Mouse (Mus musculus) layer of hippocampus, postnatal 14 days (tissue): ENCODE data around the gene Igbp1. TPM values are rescaled to one million over a fixed set of nuclear protein-coding genes. Genes with fewer than 3 reads are reported as not detected.

Experiments
- DNase-seq, 2 experiments: peaks; one replicate each; pipeline ENCODE4 v3.0.0; 2021 to 2022; ENCODE audit warnings: low spot score in 2 of 2, mixed read lengths in 1 of 2
- long read RNA-seq, 2 experiments: library from polyadenylated mRNA; stranded (forward); transcript quantifications; one replicate each; pipeline ENCODE4 v2.0.0; 2021
- total RNA-seq, 2 experiments: library from RNA; stranded (reverse); gene quantifications; 2 replicates each; pipeline ENCODE4 v1.2.3; 2021

Gene Igbp1
- total RNA-seq: 10 to 100 TPM; 34.5 to 36.8 TPM
- long read RNA-seq, experiment 1, transcript Igbp1-201 (6 exons, 1,518 nt): major isoform, 14 of 22 reads
- long read RNA-seq, experiment 1, partial matches to known transcripts: 0 of 22 reads
- long read RNA-seq, experiment 1, other reads (novel, unspliced or antisense): 8 of 22 reads
- long read RNA-seq, experiment 2, full-length matches to known transcripts: 14 of 25 reads
- long read RNA-seq, experiment 2, partial matches to known transcripts: 9 of 25 reads
- long read RNA-seq, experiment 2, other reads (novel, unspliced or antisense): 2 of 25 reads

DNA sequence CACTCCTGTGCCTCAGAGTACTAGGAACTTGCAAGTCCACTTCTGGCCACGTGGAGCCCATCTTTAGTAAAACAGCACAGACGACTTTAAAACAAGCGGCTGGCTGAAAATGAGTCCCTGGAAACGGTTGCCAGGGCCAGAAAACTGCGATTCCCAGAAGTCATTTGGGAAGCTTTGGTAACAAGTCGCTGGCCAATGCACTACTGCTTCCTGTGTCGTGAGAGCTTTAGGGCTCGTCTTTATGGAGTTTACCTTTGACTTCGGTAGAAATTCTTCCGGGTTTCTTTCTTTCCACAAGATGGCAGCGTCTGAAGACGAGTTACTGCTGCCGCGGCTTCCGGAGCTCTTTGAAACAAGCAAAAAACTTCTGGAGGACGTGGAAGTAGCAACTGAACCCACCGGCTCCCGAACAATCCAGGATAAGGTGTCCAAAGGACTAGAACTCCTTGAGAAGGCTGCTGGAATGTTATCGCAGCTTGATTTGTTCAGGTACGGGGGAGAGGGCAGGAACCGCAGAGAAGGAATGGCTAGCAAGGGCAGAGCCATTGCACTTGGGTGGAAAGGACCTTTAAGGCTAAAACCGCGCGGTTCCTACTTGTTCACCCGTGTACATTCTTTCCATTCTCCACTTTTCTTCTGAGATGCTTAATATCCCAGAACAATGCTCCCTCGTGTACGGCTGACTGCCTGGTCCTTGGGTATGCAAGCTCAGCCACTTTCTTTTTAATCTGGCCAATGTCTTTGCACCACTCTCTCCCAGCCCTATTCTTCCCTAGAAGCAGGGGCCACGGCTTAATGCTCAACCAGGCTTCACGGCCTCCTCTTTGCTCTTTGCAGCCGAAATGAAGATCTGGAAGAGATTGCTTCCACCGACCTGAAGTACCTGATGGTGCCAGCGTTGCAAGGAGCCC is at the start of gene Igbp1:
TSS of gene Igbp1 (plus strand) at position 224 of the 911 bp plus-strand sequence.
- DNase-seq: peak; percentile 58 to 89

DNA sequence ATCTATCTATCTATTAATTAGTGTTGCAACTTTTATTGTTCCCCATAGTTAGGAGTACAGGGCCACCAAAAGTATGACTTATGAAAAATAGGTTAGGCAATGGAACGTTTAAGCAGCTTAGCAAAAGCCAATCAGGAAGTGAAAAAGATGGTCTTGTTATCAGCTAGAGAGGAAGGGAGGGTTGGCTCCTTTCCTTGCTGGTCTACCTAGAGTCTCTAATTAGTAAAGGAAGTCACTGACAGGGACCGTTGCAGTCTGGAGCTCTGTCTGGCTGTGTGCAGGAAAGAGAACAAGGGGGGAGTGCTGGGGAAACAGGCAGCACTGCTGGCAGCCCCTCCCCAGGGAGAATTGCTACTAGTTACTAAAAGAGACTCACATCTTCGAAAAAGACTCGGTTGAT is 26.0 kb upstream of the Igbp1 start:
- DNase-seq: no peak

DNA sequence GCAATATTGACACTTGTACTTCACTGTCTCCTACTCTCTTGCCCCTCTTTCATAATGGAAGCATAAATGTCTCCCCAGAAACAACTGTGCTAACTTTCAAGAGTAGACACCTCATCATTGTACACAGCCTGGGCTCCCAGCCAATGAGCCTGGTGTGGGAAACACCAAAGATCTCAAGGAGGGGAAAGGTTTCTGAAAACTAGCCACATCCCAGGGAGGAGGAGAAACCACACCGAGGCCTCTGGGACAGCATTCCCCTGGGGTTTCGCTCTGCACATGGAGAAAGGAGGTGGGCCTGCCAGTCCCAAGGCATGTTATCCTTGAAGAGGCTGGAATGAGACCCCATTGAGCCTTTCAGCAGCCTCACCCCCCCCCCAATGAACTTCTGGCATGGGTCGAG is 24.0 kb upstream of the Igbp1 start:
- DNase-seq: no peak

GRCm38 (mm10) chrX:100471491-100471890 is 22.6 kb upstream of the Igbp1 start:
- no peak for DNase-seq

- DNase-seq: no peak
These were observed 18.4 kb upstream of the Igbp1 start for GRCm38 (mm10) chrX:100475569-100476223.

GRCm38 (mm10) chrX:100480317-100480716 is 13.8 kb upstream of the Igbp1 start:
- peak; percentile 14 to 58 for DNase-seq

- no peak for DNase-seq
These were observed 507 bp upstream of the Igbp1 start for GRCm38 (mm10) chrX:100493500-100494067.

- DNase-seq: no peak
These were observed 10.2 kb downstream of the Igbp1 start for GRCm38 (mm10) chrX:100504175-100504851.

GRCm38 (mm10) chrX:100508164-100508563 is 14.1 kb downstream of the Igbp1 start:
- DNase-seq: no peak

GRCm38 (mm10) chrX:100509921-100510320 is 15.8 kb downstream of the Igbp1 start:
- no peak for DNase-seq

DNA sequence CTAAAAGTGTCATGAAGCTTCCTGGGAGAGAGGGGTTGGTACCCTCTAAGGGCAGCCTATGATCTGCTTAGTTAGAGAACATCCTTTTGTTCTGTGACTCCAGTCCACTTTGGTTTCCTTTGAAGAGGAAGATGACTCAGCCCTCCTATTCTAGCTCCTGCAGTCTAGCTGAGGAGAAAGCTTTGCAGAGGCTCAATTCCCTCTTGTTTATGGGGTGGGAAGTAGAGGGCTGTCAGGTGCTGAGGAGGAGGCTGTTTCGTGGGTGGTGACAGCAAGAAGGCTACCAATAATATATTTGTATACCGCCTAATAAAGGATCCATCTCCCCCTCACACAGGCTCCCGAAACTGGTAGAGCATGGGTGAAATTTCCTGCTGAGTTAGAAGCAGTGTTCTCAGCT is 22.6 kb downstream of the Igbp1 start:
- no peak for DNase-seq

GRCm38 (mm10) chrX:100517626-100518025 is 23.5 kb downstream of the Igbp1 start:
- DNase-seq: no peak

GRCm38 (mm10) chrX:100518532-100518931 is 24.4 kb downstream of the Igbp1 start:
- no peak for DNase-seq

DNA sequence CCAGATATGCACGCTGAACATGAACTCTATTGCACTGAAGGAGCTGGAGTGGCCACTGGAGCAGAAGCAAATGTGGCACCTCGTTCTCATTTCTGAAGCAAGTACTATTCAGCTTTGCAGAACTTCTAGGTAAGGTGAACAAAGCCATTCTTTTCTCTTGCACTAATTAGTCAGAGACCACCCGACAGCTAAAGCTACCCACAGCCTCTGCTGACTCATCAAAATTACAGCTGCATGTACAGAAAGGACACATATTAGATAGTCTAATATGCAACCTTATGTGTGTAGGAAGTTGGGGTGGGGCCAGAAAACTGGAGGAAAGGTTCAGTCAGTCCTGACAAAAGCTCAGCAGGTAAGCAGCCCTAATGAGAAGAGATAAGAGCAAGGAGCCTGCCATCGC is 30.4 kb downstream of the Igbp1 start, which contains the start of gene Dgat2l6:
TSS of gene Dgat2l6 (plus strand) at position 368 of the 400 bp plus-strand sequence.
- no peak for DNase-seq

- DNase-seq: no peak
These were observed 61.9 kb downstream of the Igbp1 start for GRCm38 (mm10) chrX:100556026-100556425.

DNA sequence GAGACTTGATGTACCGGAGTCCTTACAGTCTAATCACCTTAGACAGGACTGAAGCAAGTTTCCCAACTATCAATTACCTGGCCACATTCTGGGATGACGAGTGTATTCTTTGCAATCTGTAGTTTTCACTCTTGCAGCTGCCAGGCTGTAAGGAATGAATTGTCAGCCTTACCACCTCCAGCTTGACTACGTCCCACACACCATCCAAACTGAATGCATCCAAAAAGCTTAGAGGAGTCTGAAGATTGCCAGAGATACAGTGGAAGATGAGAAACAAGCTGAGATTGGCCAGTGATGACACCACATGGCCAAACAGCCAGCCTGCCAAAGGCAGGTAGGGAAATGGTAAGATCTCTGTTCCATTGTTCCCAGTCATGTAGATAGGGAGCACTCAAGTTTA is 71.6 kb downstream of the Igbp1 start:
- DNase-seq: no peak

Other genes starting within 250 kb of the Igbp1 start
- not detected for gene Otud6a, start 65.3 kb upstream of the Igbp1 start, total RNA-seq
- under 1 TPM in 1 of 2 experiments, not detected in 1; 0.16 TPM for gene Awat2, start 51.6 kb upstream of the Igbp1 start, total RNA-seq
- gene Dgat2l6, start 30.5 kb downstream of the Igbp1 start, total RNA-seq: not detected
- not detected for gene Awat1, start 78.0 kb downstream of the Igbp1 start, total RNA-seq
- gene P2ry4, start 100.6 kb downstream of the Igbp1 start, total RNA-seq: under 1 TPM in 1 of 2 experiments, not detected in 1; 0.07 TPM
- not detected for gene Arr3, start 111.2 kb downstream of the Igbp1 start, total RNA-seq
- 1 to 10 TPM; 1.6 to 2.4 TPM for gene Kif4, start 131.4 kb downstream of the Igbp1 start, total RNA-seq
- gene Pdzd11, start 132.3 kb downstream of the Igbp1 start, total RNA-seq: 10 to 100 TPM; 36.6 to 36.7 TPM
- gene Gdpd2, start 235.6 kb downstream of the Igbp1 start, total RNA-seq: 10 to 100 TPM; 13.1 to 19.1 TPM